Mouse (Mus musculus) kidney, adult 9 months (tissue): ENCODE data around the gene Epha6.
A peak's percentile ranks its signal among the peaks of the same experiment; 100 is the strongest.

Source experiments
- DNase-seq: peaks from one replicate; pipeline ENCODE4 v3.0.0; 2022

Gene Epha6

DNA sequence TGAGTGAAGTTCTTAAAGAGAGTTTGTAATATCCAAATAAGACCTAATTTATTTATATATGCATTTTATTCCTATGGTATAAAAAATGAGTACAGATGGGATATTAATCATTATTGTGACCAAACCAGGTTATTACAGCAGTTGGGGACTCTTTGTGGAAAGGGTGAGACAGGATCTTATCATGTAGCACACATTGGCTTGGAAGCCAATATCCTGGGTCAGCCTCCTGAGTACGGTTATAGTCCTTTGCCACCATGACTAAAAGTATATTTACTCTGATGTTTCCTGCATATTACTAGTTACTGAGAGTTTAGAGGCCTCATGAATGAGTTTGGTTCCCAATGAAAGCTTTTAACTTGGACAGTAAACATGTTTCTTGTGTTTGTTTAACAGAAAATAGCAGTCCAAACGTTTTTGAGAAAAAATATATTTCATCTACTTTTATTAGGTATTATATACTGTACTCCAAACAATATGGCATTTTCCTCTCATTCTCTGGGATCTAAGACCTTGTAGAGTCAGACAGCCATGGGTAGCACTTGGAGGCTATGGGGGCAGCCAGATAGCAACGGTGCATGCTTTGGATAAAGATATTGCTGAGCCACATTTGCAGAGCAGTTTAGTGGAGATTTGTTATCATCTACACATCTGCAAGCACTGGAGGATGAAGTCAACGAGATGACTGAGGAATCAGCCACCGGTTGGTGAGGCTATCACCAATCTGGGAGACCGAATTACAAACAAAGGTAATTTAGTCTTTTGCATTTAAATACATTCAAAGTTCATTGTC, 340.4 kb downstream of the Epha6 start:
- DNase-seq = no peak

DNA sequence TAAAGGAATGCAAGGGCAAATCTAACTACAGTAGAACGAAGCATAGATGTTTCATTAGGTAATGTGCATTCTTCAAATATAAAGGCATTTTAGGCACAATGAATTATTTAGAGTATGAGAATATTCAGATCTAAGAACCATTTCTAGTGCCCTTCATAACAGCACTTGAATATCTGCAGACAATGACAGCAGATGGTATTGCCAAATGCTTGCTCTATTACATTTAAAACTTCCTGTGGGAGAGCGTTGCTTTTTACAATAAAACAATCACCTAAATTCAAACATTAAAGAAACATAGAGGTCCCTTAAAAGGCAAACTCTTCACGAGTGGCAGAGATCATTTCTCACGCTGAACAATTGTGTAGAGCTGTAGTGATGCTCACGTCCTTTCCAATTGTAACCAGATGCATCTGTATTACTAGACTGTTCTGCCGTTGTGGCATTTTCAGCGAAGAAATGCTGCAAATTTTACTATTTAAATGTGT, 347.1 kb downstream of the Epha6 start:
- no peak for DNase-seq

DNA sequence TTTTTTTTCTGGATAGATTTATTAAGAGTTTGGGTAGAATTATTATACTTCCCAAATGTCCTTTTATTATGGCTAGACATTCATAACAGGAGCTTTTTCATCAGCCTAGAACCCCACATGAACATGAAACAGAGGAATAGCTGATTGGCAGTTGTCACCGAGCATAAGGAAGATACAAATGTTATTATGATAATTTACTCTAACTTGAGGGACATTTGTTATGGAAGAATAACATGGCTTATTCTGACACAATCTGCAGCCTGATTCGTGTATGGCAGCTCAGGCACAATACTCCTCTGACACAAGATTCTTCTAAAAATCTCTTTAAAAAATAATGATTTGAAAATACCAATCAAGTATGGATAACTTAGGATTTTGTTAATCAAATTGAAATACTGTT, 347.7 kb downstream of the Epha6 start:
- no peak for DNase-seq

DNA sequence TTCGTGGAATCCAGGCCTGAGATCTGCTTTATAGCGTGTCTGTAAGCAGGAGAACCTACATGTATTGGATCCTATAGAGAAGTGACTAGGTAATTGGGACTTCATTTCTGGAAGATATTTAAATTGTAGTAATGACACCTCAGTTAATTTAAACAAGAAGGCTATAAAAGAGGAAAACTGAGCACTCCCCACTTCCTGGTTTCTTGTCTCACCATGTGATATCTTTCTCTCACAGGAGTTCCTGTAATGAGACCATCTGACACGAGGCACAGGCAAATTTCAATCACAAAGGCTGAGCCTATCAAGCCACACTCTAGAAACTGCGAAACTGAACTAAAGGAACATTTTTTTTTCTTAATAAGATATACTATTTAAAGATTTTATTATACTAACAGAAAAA, 348.3 kb downstream of the Epha6 start:
- no peak for DNase-seq

DNA sequence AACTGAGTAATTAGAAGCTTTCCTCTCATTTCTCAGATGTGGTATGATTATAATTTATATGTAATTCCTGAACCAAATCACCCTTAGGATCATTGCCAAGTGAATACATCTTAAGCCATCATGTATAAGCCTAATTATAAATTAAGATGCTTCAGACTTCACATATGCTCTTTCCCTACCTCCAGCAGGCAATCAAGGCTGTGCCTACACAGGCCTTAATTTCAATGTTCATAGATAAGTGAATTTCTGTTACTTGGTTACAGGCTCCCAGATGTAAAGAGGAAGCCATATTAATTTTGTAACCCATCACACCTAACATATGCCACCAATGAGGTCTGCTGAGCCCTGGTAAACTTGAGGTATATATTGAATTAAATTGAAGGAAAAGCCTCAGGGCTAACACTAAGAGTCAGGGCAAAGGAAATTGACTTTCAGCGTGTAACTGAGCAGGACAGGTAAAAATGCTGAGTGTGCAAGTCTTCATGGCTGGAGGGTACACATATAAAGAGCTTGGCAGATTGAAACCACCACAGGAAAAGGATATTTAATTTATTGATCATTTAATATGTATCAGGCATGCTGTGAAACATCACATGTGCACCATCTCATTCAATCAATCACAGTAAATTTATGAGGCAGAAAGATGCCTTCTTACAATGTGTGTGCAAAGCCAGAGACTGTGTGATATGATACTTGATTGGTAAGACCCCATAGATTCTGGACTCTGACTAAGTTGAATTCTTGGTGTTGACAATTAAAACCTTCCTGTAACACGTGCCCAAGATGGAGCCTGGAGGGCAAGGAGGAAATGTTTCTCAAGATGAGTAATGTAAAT, 365.8 kb downstream of the Epha6 start:
- DNase-seq = no peak

DNA sequence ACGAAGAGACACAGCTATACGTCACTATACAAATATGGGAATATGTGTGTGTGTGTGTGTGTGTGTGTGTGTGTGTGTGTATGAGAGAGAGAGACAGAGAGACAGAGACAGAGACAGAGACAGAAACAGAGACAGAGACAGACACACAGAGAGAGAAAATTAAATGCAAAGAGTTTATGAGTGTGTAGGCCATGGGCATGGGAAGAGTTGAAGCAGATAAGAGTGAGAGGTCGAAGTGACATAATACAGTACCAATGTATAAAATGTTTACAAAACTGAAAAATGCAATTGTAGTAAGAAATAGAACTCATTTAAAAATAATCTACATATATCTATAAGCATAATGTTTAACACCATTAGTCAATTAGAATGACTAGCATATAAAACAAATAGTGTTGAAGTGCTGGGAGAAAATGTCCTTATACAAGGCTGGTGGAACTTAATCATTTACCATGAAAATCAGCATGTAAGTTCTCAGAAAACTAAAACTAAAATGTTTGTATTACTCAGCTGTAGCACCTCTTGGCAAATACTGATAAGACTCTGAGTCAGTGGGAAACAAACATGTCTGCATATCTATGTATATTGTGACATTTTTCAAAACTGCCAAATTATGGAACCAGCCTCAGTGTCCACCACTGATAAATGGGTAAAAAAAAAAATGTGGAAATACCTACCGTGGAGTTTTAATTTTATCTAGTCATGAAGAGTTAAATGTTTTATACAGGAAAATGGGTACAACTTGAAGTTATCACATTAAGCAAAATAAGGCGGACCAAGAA, 371.2 kb downstream of the Epha6 start:
- DNase-seq = no peak

DNA sequence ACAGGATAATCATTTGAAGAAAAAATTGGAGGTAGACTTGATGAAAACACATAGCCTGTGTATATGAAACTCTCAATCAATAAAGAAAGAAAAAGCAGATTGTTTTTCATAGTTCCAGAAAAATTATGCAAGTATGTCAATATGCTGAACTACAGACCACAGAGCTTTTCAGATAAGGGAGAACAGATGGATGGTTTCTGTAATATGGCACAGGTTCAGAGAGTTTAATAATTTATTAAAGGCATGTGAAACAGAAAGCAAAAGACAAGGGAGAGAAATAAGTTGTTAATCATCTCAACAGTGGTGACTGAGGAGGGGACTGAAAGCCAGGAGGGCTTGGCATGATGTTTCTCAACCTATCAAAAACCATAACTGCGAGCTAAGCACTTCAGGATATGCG, 372.3 kb downstream of the Epha6 start:
- no peak for DNase-seq

DNA sequence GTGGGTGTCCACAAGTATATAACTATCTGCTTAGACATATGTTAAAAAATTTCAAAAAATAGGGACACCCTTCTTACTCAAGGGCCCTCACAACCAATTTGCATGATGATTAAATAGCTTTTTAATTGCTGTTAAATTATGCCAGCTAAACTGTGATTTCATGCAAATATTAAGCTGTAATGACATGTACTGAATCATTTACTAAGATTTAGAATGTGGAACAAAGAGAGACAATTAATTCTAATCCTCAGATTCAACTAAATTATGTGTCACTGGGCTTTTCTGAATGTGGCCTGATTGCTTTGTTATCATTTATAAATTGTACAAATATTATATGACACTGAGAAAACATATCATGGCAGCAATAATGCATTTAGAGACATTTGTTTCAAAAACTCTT, 396.2 kb downstream of the Epha6 start:
- DNase-seq = no peak

DNA sequence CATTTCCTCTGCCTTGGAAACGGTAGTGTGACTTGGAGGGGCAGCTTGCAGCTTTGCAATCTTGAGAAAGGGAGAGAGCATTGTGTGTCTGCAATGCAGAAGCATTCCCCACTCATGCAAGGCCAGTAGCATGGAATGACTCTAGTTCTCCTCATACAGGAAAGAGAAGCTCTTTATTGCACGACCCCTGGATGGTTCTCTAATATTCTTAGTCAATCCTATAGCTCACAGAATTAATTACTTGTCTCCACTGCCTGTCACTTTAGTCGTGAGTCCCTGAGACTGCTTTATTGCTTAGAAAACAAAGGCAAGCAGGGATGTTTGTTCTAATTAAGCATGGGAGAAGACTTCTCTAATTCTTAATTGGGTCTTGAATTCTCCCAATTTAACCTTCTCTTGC, 429.8 kb downstream of the Epha6 start:
- DNase-seq = no peak

DNA sequence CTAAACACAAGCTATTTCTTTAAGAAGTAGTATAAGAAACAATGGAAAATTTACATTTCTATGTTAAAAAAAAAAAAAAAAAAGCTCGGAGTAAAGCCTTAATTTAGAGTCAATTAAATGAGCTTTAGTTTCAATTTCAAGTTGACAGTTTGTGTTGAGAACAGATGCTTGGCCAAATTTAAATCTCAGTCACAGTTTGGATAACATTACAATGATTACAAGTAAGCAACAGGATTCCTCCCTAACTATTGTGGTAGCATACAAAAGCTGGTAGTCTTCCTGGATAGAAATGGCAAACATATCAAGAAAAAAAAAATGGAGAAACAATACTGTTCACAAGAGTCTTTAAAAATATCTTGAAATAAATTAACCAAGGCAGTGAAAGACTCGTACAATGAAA, 452.9 kb downstream of the Epha6 start:
- DNase-seq = no peak

DNA sequence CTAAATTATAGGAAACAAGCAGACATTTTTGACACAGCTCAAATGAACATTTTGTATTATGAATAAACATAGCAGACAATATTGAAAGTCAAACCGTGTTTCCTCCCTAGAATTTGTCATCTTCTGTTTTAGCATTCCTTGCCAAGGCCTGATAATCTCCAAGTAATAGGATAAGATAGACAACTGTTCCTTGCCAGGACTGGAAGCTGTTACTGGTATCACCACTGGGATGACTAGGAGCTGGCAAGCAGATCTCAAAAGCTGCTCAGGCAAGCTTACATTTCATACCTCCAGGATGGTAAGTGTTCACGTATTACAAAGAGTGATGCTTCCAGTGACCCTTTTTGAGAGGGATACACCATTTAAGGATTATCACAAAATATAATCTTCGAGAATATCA, 461.0 kb downstream of the Epha6 start:
- no peak for DNase-seq

DNA sequence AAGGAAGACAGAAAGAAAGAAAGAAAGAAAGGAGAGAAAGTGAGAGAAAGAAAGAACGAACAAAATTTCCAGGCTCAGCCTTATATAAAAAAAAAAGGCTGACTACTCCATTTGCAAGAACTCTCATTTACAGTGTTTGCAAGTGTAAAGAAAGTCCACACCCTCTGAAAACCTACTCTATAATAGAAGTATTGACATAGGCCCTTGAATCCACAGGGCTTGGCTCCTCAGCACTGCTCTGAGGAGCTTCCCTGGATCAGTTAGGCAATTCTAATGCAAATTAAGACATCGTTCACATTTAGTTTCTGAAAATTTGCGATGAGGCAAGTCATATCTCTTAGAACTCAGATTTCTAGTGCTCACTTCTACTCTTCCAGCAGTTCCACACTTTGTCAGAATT, 483.9 kb downstream of the Epha6 start:
- DNase-seq = no peak

DNA sequence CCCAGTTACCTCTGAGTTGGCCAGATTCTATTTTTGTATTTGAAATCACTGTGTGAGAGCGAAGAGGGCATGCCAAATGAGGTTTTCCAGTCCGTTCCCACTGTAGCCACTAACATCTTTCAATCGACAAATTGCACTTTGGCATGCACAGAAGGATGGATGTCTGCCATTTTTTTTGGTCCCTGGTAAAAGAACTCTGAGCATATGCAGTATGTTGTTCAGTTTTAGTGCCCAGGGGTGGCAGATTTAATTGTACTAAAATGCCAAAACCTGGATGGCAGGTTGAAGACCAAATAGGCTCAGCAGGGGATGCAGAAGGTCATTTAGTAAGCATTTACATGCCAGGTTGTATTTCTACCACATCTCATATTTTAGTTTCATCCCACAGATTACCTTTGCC, 503.1 kb downstream of the Epha6 start:
- no peak for DNase-seq

DNA sequence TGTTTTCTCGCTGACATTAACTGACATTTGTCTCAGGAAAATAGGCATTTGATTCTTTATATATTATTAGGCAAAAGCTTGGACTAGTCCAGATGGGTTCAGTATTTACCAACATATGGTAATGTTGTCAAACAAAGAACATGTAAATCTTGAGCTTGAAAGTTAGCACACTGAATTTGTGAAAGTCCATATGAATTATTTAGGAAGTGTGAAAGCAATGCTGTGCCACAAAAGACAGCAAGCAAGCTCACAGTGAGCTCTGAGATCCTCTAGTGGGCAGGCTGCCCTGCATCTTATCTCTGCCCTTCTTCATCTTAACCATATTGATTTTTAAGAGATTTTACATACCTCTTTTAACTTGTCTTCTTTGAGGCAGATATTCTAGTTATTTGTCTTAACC, 510.0 kb downstream of the Epha6 start:
- DNase-seq = no peak

DNA sequence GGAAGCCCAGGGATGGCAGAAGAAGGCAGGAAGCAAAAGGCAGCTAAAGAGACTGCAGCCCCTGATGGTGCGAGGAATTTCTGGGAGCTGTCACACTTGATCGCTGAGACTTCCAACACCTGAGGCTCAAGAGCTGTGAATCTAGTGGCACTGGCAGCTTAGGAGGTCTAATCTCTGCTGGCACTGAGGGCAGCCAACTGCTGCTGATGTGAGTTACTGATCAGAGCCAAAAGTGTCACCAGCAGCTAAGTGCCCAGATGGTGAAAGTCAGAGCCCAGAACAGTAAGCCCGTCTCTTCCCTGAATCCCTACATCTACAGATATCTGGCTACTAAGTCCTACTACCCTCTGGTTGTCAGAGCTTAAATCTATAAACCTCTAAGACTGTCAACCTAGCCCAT, 518.4 kb downstream of the Epha6 start:
- no peak for DNase-seq

DNA sequence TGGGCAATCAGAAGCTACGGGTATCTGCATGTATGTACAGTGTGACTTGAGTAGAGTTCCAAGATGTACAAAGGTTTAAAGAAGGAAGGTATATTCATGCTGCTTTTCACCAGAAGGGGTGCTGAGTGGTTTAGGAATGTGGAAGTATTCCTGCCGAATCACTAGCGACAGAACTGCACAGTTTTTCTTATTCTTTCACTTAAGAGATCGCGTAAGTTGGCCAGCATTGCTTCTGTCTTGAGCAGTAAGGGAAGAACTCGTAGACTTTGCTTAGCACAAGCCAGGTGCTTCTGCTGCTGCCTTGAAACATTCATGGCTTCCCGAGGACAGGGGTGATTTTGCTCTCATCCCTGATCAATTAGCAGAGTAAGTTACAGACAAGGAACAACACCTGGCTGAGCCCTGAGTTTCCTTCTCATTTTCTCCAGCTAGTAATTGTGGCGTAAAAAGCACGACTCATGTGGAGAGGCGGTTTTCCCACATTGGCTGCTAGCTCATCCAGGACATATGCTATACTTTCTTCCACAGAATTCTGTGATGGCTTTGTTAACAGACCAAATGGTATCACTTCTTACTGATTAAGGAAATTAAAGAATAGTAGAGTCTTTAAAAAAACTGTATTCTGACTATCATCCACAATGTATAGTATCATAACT, 534.7 kb downstream of the Epha6 start:
- no peak for DNase-seq

DNA sequence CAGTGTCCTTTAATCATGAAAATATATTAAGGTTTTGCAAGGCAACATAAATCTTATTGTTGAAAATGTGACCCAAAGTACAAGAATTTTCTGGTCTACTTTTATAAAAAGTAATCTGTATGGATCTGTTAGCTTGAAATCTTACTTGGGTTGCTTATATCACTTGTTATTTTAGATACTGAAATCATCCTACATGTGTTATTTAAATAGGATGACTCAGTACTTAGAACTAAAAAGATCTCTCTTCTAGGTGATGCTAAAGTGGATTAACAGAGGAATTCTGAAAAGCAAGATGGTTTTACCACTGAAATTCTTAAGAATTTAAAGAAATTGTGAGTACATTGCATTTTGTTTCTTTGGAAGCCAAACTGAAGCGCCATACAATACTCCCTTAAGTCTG, 561.5 kb downstream of the Epha6 start:
- no peak for DNase-seq

DNA sequence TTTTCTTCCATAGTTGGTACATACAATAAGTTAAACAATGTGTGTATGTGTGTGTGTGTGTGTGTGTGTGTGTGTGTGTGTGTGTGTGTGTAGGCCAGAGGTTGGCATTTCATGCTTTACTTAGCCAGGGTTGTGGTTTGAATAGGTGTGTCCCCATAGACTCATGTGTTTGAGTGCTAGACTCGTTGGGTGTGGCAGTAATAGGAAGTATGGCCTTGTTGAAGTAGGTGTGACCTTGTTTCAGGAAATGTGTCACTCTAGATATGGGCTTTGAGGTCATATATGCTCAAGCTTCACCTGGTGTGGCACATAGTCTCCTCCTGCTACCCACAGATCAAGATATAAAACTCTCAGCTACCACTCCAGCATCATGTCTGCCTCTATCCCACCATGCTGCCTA, 577.0 kb downstream of the Epha6 start:
- no peak for DNase-seq

DNA sequence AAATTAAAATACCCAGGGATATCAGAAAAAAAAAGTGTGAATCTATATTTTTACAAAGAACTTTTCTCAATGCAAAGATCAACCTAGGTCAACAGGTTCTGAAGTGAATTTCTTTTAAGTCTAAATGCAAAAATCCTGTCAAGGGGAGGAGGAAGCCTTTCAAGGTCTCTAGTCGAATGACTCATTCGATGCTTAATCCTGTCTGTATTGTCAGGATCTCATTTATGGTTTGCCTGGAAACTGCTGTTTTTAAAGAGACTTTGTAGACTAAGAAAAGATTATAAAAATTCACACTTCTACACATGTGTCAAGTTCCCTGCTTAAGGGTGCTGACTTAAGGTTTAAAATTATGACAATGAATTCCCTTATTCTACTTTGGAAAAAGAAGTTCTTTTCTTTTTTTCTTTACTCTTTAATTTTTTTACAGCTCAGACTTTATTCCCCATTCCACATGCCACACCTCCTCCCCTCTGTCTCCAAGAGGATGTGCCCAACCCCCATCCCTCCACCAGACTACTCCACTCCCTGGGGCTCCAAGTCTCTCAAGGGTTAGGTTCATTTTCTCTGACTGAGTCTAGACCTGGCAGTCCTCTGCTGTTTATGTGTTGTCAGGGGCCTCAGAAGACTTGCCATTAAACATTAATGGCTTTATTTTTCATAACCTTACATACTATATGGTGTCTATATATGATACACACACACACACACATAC, 598.3 kb downstream of the Epha6 start:
- no peak for DNase-seq

DNA sequence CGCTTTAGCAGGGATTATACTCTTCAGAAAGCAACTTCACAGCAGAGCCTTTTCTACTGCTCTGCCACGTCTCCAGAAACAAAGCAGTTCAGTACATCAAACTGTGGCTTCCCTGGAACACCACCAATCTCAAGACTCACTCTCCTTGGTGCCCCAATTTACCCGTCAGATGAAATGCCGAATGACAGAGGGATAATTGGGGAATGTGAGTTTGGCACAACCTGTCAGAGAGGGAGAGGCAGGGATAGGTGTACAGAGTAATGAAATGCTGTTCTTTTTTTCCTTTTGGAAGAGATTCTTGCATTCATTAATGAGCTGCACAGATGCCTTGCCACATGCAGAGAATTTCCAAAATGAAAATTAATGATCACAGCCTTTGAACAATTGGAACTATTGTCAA, 635.5 kb downstream of the Epha6 start:
- DNase-seq = no peak

DNA sequence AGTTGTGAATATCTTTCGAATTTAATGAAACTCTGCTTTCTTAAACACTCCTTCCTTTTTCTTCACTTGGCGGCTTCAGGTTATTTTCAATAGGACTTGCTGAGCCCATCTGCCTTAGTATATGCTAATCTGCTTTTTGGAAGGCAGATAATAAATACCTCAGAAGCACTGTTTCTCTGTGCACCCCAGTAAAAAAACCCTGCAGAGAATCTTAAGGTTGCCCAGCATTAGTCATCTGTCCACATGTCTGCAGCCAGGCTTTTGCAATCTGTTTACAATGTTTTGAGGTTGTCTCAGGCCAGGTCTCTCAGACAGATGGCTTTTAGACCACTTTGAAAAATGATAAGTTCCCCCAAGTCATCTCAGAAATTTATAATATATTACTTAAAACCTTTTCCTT, 649.6 kb downstream of the Epha6 start:
- DNase-seq = no peak

DNA sequence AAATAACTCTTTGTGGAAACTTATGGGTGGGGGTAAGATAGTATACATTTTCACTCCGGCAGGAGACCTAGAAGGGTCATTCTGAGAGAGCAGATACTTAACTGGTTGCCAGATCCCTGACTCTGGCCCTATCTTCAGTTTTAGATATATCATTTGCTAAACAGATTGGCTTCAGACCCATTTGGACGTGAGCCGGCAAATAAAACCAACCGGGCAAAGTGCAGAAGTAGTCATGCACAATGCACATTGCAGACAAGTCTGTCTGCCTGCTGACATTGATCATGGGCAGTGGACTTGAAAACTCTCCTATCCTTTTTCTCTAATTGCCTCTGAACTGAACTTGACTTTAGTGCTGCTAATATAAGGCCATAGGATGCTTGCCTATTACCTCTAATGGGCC, 681.6 kb downstream of the Epha6 start:
- peak; percentile 74 for DNase-seq
